Mouse (Mus musculus): ENCODE measurements around the gene Nsmce1. TPM values are rescaled to one million over a fixed set of nuclear protein-coding genes. Genes with fewer than 3 reads are reported as not detected.

Gene Nsmce1
- polyA plus RNA-seq, 1 experiment from 2014 or later = 111 TPM

- Histone ChIP-seq H3K27ac (replicated peaks) (no peak overlapping the region), H3K4me2 (replicated peaks) (no peak overlapping the region), H3K4me3 (no peak overlapping the region), H3K9ac (replicated peaks) (no peak overlapping the region), H3K36me3 (no peaks in the 10 kb centered on the region), H3K27me3 (no peaks in the 10 kb centered on the region), H3K9me3 (no peaks in the 10 kb centered on the region), H3K4me1 (no peaks in the 10 kb centered on the region)
- no peak for ATAC-seq (ENCODE audit: low FRiP score, low read depth)
- 93% methylated on average over 2 of the region's 2 CpGs for WGBS
These were observed 15.9 kb upstream of the Nsmce1 start for GRCm38 (mm10) chr7:125507279-125507678.

- Histone ChIP-seq H3K9me3 (no peaks in the 10 kb centered on the region), H3K27me3 (no peaks in the 10 kb centered on the region), H3K27ac (replicated peaks) (no peak overlapping the region), H3K4me1 (no peaks in the 10 kb centered on the region), H3K4me3 (no peak overlapping the region), H3K9ac (replicated peaks) (no peak overlapping the region), H3K36me3 (no peaks in the 10 kb centered on the region), H3K4me2 (replicated peaks) (no peak overlapping the region)
- ATAC-seq (ENCODE audit: low FRiP score, low read depth) = no peak
- 87% methylated on average over 10 of the region's 10 CpGs for WGBS
These were observed 14.2 kb upstream of the Nsmce1 start for GRCm38 (mm10) chr7:125505568-125505967.

- Histone ChIP-seq H3K4me2 (replicated peaks) (no peak overlapping the region), H3K9ac (replicated peaks) (no peak overlapping the region), H3K9me3 (no peaks in the 10 kb centered on the region), H3K4me1 (no peaks in the 10 kb centered on the region), H3K36me3 (no peaks in the 10 kb centered on the region), H3K4me3 (no peak overlapping the region), H3K27me3 (no peaks in the 10 kb centered on the region), H3K27ac (replicated peaks) (no peak overlapping the region)
- WGBS = 89% methylated on average over 5 of the region's 5 CpGs
- no peak for ATAC-seq (ENCODE audit: low FRiP score, low read depth)
These were observed 13.2 kb upstream of the Nsmce1 start for GRCm38 (mm10) chr7:125504618-125505017.

GRCm38 (mm10) chr7:125503374-125504092, 12.1 kb upstream of the Nsmce1 start:
- WGBS = 80% methylated on average over 5 of the region's 5 CpGs
- no peaks in the 10 kb centered on the region for H3K27me3 ChIP-seq
- no peaks in the 10 kb centered on the region for H3K9me3 ChIP-seq
- no peak overlapping the region for H3K27ac ChIP-seq (replicated peaks)
- H3K4me1 ChIP-seq = no peaks in the 10 kb centered on the region
- no peak overlapping the region for H3K9ac ChIP-seq (replicated peaks)
- ATAC-seq (ENCODE audit: low FRiP score, low read depth) = no peak
- H3K4me3 ChIP-seq = no peak overlapping the region
- H3K36me3 ChIP-seq = no peaks in the 10 kb centered on the region
- H3K4me2 ChIP-seq (replicated peaks) = no peak overlapping the region

GRCm38 (mm10) chr7:125500879-125501278, 9.5 kb upstream of the Nsmce1 start:
- no peak overlapping the region for H3K9ac ChIP-seq (replicated peaks)
- H3K27ac ChIP-seq (replicated peaks) = no peak overlapping the region
- H3K27me3 ChIP-seq = no peaks in the 10 kb centered on the region
- WGBS = 92% methylated on average over 7 of the region's 7 CpGs
- H3K4me1 ChIP-seq = no peaks in the 10 kb centered on the region
- H3K9me3 ChIP-seq = no peaks in the 10 kb centered on the region
- no peak for ATAC-seq (ENCODE audit: low FRiP score, low read depth)
- H3K4me3 ChIP-seq = no peak overlapping the region
- H3K36me3 ChIP-seq = no peaks in the 10 kb centered on the region
- no peak overlapping the region for H3K4me2 ChIP-seq (replicated peaks)

GRCm38 (mm10) chr7:125499927-125500868, 8.8 kb upstream of the Nsmce1 start:
- H3K36me3 ChIP-seq = no peaks in the 10 kb centered on the region
- no peaks in the 10 kb centered on the region for H3K27me3 ChIP-seq
- no peak overlapping the region for H3K4me3 ChIP-seq
- ATAC-seq (ENCODE audit: low FRiP score, low read depth) = no peak
- WGBS = 84% methylated on average over 13 of the region's 13 CpGs
- H3K4me1 ChIP-seq = no peaks in the 10 kb centered on the region
- no peak overlapping the region for H3K27ac ChIP-seq (replicated peaks)
- no peak overlapping the region for H3K9ac ChIP-seq (replicated peaks)
- H3K4me2 ChIP-seq (replicated peaks) = no peak overlapping the region
- no peaks in the 10 kb centered on the region for H3K9me3 ChIP-seq

- no peak overlapping the region for H3K9ac ChIP-seq (replicated peaks)
- H3K36me3 ChIP-seq = no peaks in the 10 kb centered on the region
- no peak for ATAC-seq (ENCODE audit: low FRiP score, low read depth)
- no peak overlapping the region for H3K4me3 ChIP-seq
- H3K9me3 ChIP-seq = no peaks in the 10 kb centered on the region
- peaks cover 8% of the 10 kb centered on the region for H3K4me1 ChIP-seq
- no peaks in the 10 kb centered on the region for H3K27me3 ChIP-seq
- no peak overlapping the region for H3K4me2 ChIP-seq (replicated peaks)
- no peak overlapping the region for H3K27ac ChIP-seq (replicated peaks)
- 81% methylated on average over 6 of the region's 6 CpGs for WGBS
These were observed 4.6 kb upstream of the Nsmce1 start for GRCm38 (mm10) chr7:125495864-125496440.

GRCm38 (mm10) chr7:125492551-125492950, 1.2 kb upstream of the Nsmce1 start:
- 86% methylated on average over 6 of the region's 6 CpGs for WGBS
- Histone ChIP-seq H3K4me2 (replicated peaks) (no peak overlapping the region), H3K9ac (replicated peaks) (no peak overlapping the region), H3K4me1 (peaks cover 18% of the 10 kb centered on the region), H3K9me3 (no peaks in the 10 kb centered on the region), H3K4me3 (no peak overlapping the region), H3K36me3 (no peaks in the 10 kb centered on the region), H3K27me3 (no peaks in the 10 kb centered on the region), H3K27ac (replicated peaks) (no peak overlapping the region)
- no peak for ATAC-seq (ENCODE audit: low FRiP score, low read depth)

- H3K4me3 ChIP-seq = peak overlapping the region; percentile 68
- peaks cover 18% of the 10 kb centered on the region for H3K4me1 ChIP-seq
- peak overlapping the region; percentile 87 for H3K27ac ChIP-seq (replicated peaks)
- H3K36me3 ChIP-seq = no peaks in the 10 kb centered on the region
- 22% methylated on average over 12 of the region's 12 CpGs for WGBS
- peak overlapping the region; percentile 77 for H3K4me2 ChIP-seq (replicated peaks)
- H3K27me3 ChIP-seq = no peaks in the 10 kb centered on the region
- no peak for ATAC-seq (ENCODE audit: low FRiP score, low read depth)
- H3K9ac ChIP-seq (replicated peaks) = peak overlapping the region; percentile 71
- no peaks in the 10 kb centered on the region for H3K9me3 ChIP-seq
These were observed 364 bp upstream of the Nsmce1 start for GRCm38 (mm10) chr7:125491760-125492159.

- H3K4me2 ChIP-seq (replicated peaks) = no peak overlapping the region
- peaks cover 17% of the 10 kb centered on the region for H3K36me3 ChIP-seq
- no peak overlapping the region for H3K4me3 ChIP-seq
- WGBS = 90% methylated on average over 2 of the region's 2 CpGs
- no peak for ATAC-seq (ENCODE audit: low FRiP score, low read depth)
- H3K27ac ChIP-seq (replicated peaks) = no peak overlapping the region
- peaks cover 18% of the 10 kb centered on the region for H3K4me1 ChIP-seq
- no peaks in the 10 kb centered on the region for H3K9me3 ChIP-seq
- H3K27me3 ChIP-seq = no peaks in the 10 kb centered on the region
- H3K9ac ChIP-seq (replicated peaks) = no peak overlapping the region
These were observed 1.8 kb downstream of the Nsmce1 start for GRCm38 (mm10) chr7:125489636-125490035.

GRCm38 (mm10) chr7:125488706-125489105, 2.7 kb downstream of the Nsmce1 start:
- ATAC-seq (ENCODE audit: low FRiP score, low read depth) = no peak
- Histone ChIP-seq H3K4me1 (peaks cover 18% of the 10 kb centered on the region), H3K27me3 (no peaks in the 10 kb centered on the region), H3K27ac (replicated peaks) (no peak overlapping the region), H3K9ac (replicated peaks) (0 out of 2 replicates have a peak overlapping the region, but pooled peaks have one; percentile 4), H3K36me3 (peaks cover 25% of the 10 kb centered on the region), H3K4me3 (no peak overlapping the region), H3K9me3 (no peaks in the 10 kb centered on the region), H3K4me2 (replicated peaks) (no peak overlapping the region)
- 87% methylated on average over 6 of the region's 6 CpGs for WGBS

GRCm38 (mm10) chr7:125487126-125487525, 4.3 kb downstream of the Nsmce1 start:
- H3K4me3 ChIP-seq = no peak overlapping the region
- no peaks in the 10 kb centered on the region for H3K27me3 ChIP-seq
- ATAC-seq (ENCODE audit: low FRiP score, low read depth) = no peak
- no peak overlapping the region for H3K4me2 ChIP-seq (replicated peaks)
- H3K9ac ChIP-seq (replicated peaks) = no peak overlapping the region
- H3K27ac ChIP-seq (replicated peaks) = no peak overlapping the region
- no peaks in the 10 kb centered on the region for H3K9me3 ChIP-seq
- H3K4me1 ChIP-seq = peaks cover 15% of the 10 kb centered on the region
- peaks cover 30% of the 10 kb centered on the region for H3K36me3 ChIP-seq
- 92% methylated on average over 10 of the region's 10 CpGs for WGBS

Data from midbrain, embryonic 12.5 days (tissue).